Mouse (Mus musculus) CD4-positive, CD25-positive, alpha-beta regulatory T cell, adult 4 months (primary cell): Measurements from ENCODE around the gene Kcns1. TPM values are rescaled to one million over a fixed set of nuclear protein-coding genes. Genes with fewer than 3 reads are reported as not detected.

Source experiments
- ATAC-seq: one replicate; pipeline ENCODE4 v1.8.0; 2017
- polyA plus RNA-seq, 2 experiments: library from polyadenylated mRNA; unstranded; fragments of 100-300 nt; shearing (Covaris generic); gene quantifications; one replicate each; pipeline ENCODE4 v1.2.1; 2017

Kcns1 gene
- polyA plus RNA-seq, 2 experiments from 2014 or later, result 0.22 TPM; not detected in 1

DNA sequence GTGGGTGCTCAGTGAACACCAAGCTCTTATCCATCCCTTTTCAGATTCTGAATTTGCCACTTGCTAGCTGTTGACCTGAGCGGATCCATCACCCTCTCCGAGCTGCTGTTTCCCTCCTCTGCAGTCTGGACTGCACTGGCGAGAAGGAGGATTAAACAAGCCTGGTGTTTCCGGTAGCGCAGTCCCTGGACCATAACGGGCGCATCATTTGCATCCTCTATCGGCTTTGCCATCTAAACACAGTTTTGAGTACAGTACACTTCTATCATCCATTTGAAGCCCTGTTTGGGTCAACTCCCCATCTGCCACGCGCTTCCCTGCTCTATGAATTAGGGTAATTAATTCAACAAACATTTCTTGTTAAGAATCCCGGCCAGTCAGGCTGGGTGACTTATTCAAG, 587 bp downstream of the Kcns1 start:
- ATAC-seq, result no peak

DNA sequence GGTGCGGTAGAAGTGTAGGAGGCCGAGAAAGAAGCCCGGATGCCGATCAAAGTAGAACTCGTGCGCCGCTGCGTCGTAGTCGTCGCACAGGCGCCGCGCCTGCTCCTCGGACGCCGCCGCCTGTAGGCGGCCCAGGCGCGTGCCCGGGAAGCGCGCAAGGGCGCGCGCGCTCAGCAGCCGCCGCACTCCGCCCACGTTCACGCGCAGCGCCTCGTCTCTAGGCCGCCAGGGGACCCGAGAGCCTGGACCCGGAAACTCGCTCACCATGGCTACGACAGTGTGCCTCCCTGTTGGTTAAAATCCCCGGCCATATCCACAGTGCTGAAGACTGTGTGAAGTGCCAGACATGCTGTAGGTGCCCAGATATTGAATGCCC, 2.4 kb downstream of the Kcns1 start:
- ATAC-seq, result peak; percentile 68

DNA sequence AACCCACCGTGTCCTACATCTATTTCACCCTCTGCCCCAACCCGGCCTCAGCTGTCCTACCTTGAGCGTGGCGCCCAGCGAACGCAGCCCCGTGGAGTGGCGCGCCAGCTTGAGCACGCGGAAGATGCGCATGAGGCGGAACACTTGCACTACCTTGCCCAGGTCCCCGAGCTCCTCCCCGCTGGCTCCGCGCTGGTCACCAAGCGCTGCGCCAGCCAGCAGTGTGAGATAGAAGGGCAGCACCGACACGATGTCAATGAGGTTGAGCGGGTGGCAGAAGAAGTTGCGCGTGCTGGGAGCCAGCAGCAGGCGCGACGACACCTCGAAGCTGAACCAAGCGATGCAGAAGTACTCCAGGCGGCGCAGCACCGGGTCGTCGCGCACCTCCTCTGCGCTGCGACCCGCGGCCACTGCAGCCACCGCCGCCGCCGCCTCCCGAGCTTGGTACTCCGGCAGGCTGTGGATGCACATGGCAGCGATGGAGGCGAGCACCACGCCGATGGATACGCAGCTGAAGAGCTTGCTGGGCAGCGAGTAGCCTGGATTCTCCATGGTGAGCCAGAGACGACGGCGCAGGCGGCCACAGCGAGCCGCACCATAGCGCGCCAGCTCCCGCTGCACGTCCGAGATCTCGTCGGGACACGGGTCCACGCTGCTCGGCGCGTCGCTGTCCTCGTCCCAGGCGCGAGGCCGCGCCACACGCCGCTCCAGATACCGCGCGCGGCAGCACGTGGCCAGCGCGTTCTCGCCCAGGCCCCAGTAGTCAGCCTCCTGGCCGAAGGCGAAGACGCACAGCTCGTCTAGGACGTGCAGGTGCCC, 3.0 kb downstream of the Kcns1 start:
- ATAC-seq, result no peak

DNA sequence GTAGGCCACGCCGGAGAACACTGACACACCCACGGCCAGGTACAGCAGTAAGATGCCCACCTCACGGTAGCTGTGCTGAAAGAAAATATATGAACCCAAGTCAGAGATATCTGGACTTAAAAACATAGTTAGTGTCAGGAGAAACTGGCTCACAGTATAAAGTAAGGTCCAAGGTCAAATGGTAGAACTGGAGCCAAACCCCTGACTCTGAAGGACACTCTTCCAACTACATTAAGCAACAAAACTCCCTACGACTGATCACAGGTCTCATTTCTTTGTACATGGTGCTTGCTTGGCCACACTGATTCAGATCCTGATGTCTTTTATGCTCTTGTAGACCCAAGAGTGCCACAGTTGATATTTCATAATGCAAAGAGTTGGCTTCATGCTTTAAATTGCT, 6.0 kb downstream of the Kcns1 start:
- ATAC-seq, result no peak

DNA sequence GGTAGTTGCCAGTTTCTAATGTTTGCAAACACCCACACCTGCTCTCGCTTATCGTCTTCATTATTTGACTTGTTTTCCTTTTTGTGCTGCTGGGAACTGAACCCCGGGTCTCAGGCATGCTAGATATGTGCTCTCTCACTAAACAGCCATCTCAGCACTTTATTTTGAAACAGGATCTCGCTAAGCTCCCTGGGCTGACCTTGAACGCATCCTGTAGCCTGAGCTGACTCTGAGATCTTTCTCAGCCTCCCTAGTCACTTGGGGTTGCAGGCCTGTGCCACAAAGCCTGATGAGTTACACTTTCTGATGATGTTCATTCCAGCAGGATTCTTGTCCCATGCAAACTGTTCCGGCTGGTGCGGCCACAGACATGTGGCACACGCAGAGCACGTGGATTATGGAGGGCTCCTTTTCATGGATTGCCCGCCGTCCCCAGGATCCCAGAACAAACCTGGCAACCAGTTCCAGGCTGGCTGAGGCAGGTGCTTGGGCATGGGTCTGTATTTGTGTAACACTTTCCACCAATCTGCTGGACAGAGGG, 9.3 kb downstream of the Kcns1 start:
- ATAC-seq, result no peak

DNA sequence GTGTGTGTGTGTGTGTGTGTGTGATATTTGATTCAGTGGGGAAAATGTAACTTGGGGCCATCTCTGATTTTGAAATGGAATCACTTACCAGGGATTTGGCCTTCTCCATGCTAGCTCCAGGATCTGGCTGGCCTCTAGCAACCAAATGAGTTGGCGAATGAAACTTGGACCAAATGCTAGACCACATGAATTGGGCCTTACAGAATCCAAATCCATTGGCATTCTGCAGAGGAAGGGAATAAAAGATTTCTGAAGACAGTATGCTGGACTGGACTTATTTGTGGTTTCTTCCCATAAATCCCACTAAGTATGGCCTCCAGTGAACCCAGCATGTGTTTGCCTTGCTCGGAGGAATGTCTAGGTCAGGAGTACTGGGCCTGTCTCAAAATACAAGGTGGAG, 12.1 kb downstream of the Kcns1 start:
- no peak for ATAC-seq

DNA sequence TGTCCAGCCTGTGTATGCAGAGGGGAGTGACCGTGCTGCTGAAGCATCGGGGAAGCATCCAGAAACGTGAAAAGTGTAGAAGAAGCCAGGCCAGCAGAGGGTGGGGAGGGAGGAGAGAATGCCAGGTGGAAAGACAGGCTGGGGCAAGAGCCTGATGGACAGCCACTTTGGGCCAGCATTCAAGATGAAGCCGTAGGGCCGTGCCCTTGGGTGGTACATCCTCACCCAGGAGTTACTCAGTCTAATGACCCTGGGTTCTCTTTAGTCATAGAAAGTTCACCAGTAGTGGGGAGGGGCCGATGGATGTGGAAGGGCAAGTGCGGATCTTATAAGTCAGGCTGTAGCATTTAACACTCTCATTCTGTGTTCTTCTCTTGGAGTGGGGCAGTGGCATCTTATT, 14.8 kb downstream of the Kcns1 start:
- ATAC-seq, result no peak

DNA sequence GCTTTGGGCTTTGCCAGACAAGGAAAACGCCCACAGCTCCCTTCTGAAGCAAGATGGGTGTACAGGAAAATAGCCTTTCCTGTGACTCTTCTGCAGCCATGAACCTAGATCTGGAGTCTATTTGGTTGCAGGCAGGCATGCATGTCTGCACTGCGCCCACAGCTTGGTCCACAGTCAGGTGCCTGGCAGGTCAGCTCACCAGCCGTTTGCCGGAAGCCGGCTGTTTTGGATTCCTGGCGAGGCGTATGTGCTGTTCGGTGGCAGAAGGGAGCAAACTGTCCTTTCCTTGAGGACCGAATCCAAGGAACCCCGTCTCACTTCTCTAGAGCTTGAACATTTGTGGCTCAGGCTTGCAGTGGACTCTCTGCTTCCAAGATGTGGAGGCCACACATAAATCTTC, 16.9 kb downstream of the Kcns1 start:
- no peak for ATAC-seq

DNA sequence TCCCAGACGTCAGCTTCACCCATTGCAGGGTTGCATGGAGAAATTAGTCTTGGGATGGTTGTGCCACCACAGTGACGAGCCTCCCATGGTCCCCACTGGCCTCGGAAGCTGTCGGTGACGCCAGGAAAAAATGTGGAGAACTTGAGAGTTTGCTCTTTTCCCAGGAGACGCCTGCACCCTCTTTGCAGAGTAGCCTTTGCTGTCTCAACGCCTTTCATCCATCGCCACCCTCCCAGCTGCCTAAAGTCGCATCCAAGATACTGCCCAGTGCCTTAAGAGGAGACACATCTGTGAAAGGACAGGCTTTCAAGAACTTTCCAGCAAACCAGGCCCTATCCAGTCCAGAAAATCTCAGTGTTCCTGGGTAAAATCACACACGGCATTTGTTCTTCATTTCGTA, 18.6 kb downstream of the Kcns1 start:
- ATAC-seq, result no peak

DNA sequence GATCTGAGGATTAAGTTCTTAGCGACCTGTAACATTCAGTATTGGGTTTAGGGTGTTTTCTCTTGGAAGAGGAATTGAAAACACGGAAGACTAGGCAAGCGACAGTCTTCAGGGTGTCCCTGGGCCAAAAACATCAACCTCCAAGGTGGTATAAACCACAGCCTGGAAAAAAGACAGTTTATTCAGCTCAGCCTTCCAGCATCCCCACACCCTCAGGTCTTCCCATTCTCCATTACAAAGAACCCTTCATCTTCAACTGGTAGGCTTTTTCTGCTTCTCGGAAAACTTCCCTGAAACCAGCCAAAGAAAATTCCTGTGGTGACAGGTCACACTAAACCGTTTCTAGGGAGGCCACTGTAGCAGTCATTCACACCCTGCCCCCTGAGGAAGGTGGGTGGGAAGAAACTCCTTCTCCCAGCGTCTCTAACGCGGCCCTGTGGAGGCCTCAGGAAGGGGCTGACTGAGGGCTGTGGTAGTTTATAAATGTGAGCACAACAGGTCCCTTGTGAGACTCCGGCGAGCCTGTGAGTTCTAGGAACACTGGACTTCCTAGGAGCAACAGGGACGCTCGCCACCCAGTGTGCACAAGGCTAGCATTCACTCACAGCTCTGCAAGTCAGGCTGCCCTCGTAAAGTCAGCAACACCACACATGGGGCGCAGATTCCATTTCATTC, 20.7 kb downstream of the Kcns1 start:
- no peak for ATAC-seq

DNA sequence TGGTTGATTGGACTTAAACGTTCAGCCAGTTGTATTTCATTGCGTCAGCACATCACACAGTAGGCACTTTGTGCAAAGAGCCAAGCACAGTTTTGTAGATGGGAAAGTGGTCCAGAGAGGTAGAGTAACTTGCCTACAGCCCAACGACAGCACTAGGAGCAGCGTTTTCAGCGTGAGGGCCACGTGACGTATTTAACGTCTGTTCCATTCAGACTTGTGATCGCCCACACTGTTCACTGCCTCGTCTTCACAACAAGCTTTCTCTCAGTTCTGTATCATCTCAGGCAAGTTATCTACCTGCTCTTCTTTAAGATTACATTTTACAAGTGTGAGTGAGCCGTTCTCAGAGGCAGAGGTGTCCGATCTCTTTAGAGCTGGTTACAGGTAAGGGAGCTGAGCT, 24.4 kb downstream of the Kcns1 start:
- no peak for ATAC-seq

DNA sequence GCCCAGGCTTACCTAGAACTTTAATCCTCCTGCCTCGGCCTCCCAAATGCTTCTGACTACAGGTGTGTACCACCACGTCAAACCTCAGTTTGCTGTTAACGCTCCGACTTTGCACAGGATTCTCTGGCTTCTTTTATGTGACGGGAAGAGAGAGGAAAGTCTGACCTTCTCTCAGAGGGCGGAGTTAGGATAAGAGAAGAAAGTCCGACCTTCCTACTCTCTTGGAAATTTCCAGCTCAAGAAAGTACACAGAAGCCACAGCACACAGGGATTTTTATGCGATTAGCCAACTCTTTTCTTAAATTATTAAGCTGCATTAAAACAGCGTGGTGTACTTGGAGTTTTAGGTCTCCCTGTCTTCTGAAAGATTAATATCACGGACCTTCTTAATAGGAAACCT, 26.4 kb downstream of the Kcns1 start:
- no peak for ATAC-seq

DNA sequence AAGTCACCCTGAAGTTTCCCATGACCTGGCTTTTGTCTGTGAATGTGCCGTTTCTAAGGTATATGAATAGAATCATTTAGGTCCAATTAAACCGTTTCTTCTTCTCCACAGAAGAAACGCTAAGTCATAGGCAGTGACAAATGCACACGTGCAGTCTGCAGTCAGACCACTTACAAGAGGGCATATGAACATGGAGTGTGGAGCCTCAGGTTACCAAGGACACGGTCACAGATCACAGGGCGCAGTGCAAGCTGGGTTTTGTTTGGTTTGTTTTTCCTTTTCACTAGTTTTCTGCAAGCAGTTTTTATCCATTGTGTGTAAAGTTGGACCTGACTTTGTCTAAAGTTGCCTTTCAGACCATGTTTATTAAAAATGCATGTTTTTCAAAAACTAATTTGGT, 26.9 kb downstream of the Kcns1 start:
- ATAC-seq, result no peak

DNA sequence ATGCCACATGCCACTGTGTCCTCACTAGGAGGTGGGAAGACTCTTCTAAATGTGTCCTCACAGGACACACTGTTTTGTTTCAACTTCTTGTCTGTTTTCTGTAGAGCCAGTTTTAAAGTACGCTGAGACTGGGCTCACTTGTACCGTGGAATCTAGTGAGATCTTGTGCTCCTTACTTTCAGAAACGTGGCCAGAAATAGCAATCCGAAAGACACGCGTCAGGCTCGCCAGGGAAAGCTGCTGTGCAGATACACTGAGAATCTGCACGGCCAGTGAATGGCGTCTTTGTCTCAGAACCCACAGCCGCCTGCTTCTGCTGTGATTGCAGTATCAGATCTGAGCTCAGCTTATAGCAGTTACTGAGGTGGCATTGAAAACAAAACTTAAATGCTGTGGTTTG, 28.9 kb downstream of the Kcns1 start:
- no peak for ATAC-seq

DNA sequence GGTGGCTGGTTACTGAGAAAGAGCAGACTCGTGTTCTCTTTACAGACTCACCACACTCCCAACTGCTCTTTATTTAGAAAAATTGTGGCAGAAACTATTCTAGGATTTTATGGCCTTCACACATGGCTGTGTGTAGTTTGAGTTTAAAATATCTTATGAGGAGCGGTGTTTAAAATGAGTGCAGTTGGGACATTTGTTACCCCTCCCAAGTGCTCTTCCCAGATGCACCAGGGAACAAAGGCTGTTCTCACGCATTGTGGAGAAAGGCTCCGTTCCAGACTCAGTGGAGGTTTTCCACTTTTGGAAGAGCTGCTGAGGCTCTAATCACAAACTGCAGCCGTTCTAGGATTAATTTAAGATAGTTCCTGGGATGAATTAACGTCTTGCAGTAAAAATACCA, 33.2 kb downstream of the Kcns1 start:
- no peak for ATAC-seq

DNA sequence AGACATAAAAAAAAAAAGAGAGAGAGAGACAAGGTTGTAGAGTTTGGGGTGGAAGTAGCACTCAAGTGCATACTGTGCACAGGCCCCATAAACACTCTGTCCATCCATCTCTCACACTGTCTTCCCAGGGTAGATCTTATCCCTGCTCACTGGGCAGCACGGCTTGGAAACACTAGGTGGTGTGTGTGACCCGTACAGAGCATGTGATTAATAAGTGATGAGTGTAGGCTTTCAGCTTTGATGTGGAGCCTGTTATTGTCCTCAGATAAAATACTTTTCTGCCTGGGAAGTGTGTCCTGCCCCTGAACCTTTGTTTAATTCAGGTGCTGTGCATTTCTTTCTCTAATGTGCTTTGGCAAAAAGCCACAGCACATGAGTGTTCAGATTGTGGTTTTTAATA, 34.5 kb downstream of the Kcns1 start:
- no peak for ATAC-seq

DNA sequence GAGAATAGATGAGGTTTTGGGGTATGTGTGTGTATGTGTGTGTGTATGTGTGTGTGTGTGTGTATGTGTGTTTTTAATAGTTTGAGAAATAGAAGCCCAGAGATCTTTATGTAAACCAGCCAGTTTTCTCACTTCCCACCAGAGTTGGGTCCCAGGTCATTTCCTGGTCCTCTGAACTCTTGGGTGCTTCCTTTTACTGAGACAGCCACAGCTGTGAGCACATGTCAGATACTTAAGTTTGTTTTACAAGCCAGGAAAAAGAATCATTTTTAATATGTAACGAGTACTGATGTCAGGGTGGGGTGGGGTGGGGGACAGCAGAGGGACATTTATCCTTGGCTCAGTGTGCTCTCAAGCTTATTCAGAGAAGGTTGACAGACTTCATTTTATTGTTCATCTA, 35.5 kb downstream of the Kcns1 start:
- no peak for ATAC-seq

DNA sequence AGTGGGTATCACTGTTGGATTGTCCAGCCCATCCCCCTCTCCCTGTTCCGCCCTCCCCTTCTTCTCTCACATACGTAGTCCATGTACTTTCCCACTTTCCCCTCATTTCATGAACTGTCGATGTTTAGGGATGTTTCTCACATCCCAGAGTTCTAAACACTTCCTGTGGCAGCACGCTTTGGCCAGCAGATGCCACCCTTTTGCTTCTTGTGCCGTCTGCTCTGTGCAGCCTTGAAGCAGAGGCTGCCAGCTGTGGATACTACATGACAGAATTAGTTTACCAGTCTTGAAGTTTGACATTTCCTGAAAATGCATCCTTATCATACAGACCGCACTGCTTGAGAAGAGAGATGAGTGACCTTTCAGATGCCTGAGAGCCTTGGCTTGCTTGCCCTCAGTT, 36.4 kb downstream of the Kcns1 start:
- no peak for ATAC-seq

DNA sequence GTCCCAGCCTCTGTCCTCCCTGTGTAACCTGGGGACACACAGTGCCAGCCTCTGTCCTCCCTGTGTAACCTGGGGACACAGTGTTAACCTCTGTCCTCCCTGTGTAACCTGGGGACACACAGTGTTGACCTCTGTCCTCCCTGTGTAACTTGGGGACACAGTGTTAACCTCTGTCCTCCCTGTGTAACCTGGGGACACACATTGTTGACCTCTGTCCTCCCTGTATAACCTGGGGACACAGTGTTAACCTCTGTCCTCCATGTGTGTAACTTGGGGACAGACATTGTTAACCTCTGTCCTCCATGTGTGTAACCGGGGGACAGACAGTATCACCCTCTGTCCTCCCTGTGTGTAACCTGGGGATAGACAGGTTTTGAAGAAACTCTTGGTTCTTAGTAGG, 39.3 kb downstream of the Kcns1 start:
- ATAC-seq, result no peak

DNA sequence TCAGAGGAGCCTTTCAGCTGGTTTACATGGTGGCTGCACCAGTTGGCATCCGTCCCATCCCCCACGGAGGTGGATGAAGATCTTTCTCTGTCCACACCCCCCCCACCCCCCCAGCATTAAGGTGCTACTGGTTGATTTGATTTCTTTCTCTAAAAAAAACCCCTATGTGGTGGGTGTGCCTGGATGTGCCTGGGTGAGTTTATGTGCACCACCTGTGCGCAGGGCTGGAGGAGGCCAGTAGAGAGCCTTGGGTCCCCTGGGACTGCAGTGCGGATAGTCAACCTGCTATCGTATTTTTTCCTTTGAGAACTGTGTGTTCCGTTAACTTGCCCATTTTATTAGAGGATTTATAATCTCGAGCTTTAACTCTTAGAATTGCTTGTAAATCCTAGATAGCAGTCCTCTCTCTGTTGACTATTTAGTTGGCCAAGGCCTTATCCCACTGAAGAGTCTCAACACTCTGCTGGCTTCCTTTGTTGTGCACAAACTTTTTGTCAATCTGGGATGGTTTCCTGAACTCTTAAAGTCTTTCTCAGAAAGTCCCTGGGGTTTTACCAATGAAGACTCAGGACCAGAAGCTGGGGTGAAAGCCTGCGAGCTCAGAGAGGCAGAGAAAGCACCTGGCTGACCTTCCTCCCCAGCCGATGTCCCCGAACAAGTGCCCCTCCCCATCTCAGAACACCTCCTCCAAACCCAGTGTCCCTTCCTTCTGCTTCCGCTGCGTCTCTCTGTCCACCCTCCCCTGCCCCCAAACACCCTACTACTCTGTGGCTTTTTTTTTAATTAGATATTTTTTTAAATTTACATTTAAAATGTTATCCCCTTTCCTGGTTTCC, 42.1 kb downstream of the Kcns1 start:
- no peak for ATAC-seq

DNA sequence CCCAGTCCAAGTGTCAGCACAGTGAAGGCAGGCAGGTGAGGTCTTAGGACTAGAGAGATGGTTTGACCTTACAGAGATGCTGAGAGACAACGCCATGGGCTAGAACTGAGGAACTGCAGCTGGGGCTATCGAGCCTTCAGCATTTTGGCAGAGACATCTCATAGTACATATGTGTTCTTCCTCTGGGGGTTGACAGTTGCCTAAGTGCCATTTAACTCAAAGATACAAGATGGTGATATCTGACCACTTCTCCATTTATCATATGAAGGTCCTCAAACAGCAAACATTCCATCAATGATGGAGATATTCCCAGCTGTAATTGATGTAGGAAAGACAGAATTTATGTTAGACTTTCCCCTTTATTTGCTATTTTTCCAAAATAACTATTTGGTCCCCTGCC, 43.6 kb downstream of the Kcns1 start:
- no peak for ATAC-seq

DNA sequence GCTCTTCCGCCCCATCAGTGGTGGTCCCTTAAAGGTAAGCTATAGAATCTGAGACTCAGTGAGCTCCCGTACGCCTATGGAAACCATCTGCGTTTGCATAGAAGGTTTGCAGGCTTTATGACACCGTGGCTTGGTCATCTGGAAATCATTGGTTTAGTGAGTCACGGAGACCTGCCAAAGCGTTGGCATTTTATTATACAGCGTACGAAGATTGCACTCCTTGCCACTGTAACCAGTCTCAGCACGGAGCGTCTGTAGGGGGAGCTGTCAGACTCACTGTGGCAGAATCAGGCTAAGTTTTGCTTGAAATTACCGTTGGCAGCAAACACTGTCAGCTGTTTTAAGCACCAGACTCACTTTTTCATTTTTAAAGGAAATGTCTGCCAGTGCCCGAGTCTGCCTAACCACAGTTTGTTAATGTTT, 44.4 kb downstream of the Kcns1 start:
- no peak for ATAC-seq

DNA sequence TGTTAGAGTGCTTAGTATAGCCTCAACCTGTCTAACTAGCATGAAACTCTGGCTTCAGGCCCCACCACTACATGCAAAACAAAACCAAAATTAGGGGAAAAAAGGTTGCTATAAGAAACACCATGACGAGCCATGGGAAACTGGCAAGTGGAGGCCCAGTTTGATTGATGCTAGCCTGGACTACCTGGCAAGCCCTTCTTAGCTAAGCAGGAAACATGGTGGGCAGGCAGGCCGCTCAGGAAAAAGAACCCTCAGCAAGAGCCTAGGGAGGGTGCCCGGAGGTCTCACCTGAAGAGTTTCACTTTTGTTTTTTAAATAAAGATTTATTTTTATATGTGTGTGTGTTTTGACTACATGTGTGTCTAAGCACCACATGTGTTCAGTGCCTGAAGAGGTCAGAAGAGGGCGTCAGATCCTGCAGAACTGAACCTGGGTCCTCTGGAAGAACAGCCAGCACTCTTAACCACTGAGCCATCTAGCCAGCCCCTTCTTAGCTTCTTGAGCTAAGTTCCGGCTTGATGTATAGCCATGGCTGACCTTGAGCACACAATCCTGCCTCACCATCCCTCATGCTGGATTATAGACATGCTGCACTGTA, 47.6 kb downstream of the Kcns1 start:
- no peak for ATAC-seq
